Mouse (Mus musculus) inflammation-experienced regulatory T-cells (primary cell): ENCODE data around the gene Hdac8. TPM values are rescaled to one million over a fixed set of nuclear protein-coding genes. Genes with fewer than 3 reads are reported as not detected.

Source experiments
- polyA plus RNA-seq, 2 experiments: library from polyadenylated mRNA; unstranded; fragments of 100-300 nt; shearing (Covaris generic); gene quantifications; one replicate each; pipeline ENCODE4 v1.2.1; 2017

Gene Hdac8
- polyA plus RNA-seq, result 10 to 100 TPM; 13.6 to 19.2 TPM

DNA sequence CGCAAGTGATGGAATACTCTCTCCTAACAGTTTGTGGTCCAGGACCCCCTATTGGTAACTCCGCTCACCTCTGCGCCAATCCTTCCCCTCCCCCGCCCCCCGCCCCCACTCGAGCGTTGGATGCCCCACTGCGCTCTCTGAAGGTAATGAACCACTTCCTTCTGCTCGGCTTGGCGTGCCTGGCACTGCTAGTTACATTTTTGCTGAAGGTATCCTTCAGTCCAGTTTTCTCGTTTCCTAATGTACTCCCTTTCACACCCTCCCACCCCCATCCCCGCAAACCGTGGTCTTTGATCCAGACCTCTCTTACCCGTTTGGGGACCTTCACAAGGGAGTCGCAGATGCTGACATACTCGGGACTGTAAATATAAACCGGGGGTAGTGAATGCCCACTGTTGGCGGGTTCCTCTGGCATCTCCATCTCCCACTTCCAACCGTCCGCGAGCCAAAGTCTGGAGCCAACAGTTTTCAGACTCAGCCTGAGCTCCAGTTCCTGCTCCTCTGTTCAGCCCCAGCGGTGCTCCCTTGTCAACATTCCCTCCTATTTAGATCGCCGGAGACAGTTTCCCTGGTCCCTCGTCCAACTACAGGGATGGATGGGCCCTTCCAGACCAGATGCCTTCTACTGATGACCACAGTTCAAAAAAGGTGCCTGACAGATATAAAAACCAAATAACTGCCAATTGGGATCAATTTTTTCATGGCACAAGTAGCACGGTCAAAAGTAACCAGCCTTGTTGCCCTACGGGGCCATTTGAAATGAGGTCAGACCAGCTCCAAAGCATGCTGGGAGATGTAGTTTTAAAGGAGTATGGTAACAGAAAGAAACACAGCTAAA is at the start of gene Hdac8:
Gene Hdac8 (minus strand): TSS at position 716 of the 838 bp plus-strand sequence.

DNA sequence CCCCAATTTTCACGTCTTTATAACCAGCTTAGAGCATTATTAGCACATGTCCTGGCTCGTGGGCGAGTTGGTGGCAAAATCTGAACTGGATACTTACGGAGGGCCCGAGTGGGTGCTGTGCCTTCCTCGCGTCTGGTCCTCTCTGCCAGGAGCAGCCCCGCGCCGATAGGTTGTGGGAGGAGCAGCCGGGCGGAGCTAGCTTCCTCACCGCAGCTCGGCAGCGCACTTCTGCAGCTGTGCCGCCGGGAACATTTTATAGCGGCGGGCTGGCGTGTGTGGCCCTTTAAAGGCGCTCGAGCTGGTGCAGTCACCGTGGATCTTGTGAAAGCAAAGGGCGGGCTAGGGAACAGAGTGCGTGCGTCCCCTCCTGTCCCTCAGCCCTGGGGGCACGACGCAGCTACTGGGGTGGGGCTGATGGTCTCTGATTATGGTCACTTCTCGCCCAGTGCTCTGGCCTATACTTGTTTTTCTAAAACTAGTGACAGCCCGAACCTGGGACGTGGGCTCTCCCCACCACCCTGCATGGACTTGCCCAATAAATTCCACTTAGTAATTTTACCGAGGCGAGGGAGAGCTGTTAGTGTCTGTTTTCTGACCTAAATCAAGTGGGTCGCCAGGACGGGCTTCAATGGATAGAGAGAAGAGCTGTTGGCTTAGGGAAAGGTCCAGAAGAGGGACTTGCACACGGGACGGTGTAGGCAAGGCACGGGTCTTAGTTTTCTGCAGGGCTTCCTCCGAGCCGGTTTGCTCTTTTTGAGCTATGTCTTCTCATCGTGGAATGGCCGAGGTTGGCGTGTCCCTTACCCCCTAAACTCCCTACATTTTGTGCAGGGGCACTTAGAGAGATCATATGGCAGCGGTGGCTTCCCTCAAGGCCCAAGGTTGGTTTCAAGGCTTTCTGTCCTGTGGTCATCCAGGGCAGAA is 253.0 kb downstream of the Hdac8 start, which contains the start of gene Cited1:
Gene Cited1 (minus strand): TSS at position 245 of the 924 bp plus-strand sequence.

Other genes with a start within 250 kb of the Hdac8 start
- gene Phka1, start 138.9 kb upstream of the Hdac8 start, polyA plus RNA-seq, result under 1 TPM; 0.06 to 0.56 TPM
- gene Gm3880, start 181.6 kb upstream of the Hdac8 start, polyA plus RNA-seq, result not detected
- not detected for gene Gm9112, start 202.3 kb upstream of the Hdac8 start, polyA plus RNA-seq
- gene Dmrtc1b, start 202.5 kb upstream of the Hdac8 start, polyA plus RNA-seq, result not detected